Mouse (Mus musculus): ENCODE data around the gene Rtkn. TPM values are rescaled to one million over a fixed set of nuclear protein-coding genes. Genes with fewer than 3 reads are reported as not detected.

Gene Rtkn
- total RNA-seq, 1 experiment = 20.0 TPM

DNA sequence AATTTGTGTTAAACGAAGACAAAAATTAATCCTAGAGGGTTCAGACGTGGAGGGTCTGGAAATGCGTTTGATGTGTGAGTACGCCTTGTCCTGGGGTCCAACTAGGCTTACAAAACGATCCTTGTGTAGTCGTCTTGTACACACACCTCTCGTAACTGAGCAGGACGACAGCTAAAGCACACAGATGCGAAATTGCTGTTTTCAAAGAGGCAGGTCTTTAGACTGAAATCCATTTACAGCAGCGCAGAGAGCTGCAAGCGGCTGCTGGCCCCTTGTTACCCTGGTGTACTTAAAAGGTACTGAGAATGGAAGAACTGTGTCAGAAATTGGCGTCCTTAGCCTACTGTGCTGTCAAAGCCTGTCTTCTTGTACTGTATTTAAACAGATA, 31.0 kb downstream of the Rtkn start:
- Histone ChIP-seq H3K4me1 (ENCODE audit: control insufficient read depth in 2 of 2, insufficient read depth in 2 of 2, low read length in 2 of 2, poor library complexity in 1 of 2) (no peaks in the 10 kb centered on the region), H3K4me3 (ENCODE audit: insufficient read depth in 1 of 2, low read depth in 1 of 2, low read length in 2 of 2, poor library complexity in 1 of 2, severe bottlenecking in 1 of 2) (peak overlapping the region; percentile 58 to 90), H3K9me3 (ENCODE audit: control insufficient read depth, insufficient read depth, low read depth, low read length) (no peaks in the 10 kb centered on the region), H3K9ac (ENCODE audit: insufficient read depth, low read depth, low read length, poor library complexity, severe bottlenecking) (peak overlapping the region; percentile 88), H3K27ac (ENCODE audit: insufficient read depth, low read depth, low read length, poor library complexity, severe bottlenecking) (no peak overlapping the region), H3K36me3 (ENCODE audit: control insufficient read depth, insufficient read depth, low read length, poor library complexity, severe bottlenecking) (no peaks in the 10 kb centered on the region)
- TF ChIP-seq MAFK (IDR thresholded peaks at IDR 0.05; ENCODE audit: insufficient read depth, low read depth, low read length) (no peak), ZNF384 (IDR thresholded peaks at IDR 0.05; ENCODE audit: low read depth, low read length) (no peak), CHD2 (IDR thresholded peaks at IDR 0.05; ENCODE audit: low read depth, low read length) (no peak), ZC3H11A (IDR thresholded peaks at IDR 0.05; ENCODE audit: borderline replicate concordance, low read depth, low read length) (no peak), HCFC1 (IDR thresholded peaks at IDR 0.05; ENCODE audit: borderline replicate concordance, insufficient read depth, low read length) (no peak)
- no peak for DNase-seq (ENCODE audit: low read depth, low spot score)
- in situ Hi-C loops (cut with MboI; ENCODE audit: low sequenced_read_pairs in 2 of 2, unreplicated experiment in 2 of 2) = no loop called here

DNA sequence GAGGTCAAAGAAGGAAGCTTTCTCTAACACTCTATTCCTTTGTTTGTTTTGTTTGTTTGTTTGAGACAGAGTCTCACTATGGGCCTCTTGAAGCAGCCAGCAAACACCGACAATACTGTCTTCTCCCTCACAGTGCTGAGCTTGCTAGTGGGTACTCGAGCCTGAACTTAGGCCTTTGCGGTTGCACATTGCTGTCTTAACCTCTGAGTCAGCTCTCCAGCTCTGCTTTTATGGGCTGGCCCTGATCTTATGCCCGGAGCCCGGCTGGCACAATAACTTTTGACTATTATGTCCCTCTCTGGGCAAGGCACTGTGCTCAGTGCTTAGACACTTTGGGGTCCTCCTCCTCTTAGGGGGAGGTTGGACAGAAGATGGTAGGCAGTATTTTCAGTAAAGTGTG, 34.6 kb downstream of the Rtkn start:
- Histone ChIP-seq H3K4me3 (ENCODE audit: insufficient read depth in 1 of 2, low read depth in 1 of 2, low read length in 2 of 2, poor library complexity in 1 of 2, severe bottlenecking in 1 of 2) (no peak overlapping the region), H3K9ac (ENCODE audit: insufficient read depth, low read depth, low read length, poor library complexity, severe bottlenecking) (no peak overlapping the region), H3K36me3 (ENCODE audit: control insufficient read depth, insufficient read depth, low read length, poor library complexity, severe bottlenecking) (no peaks in the 10 kb centered on the region), H3K27ac (ENCODE audit: insufficient read depth, low read depth, low read length, poor library complexity, severe bottlenecking) (no peak overlapping the region), H3K4me1 (ENCODE audit: control insufficient read depth in 2 of 2, insufficient read depth in 2 of 2, low read length in 2 of 2, poor library complexity in 1 of 2) (no peaks in the 10 kb centered on the region), H3K9me3 (ENCODE audit: control insufficient read depth, insufficient read depth, low read depth, low read length) (no peaks in the 10 kb centered on the region)
- in situ Hi-C loops (cut with MboI; ENCODE audit: low sequenced_read_pairs in 2 of 2, unreplicated experiment in 2 of 2) = no loop called here
- no peak for TF ChIP-seq HCFC1 (IDR thresholded peaks at IDR 0.05; ENCODE audit: borderline replicate concordance, insufficient read depth, low read length)
- no peak for TF ChIP-seq ZNF384 (IDR thresholded peaks at IDR 0.05; ENCODE audit: low read depth, low read length)
- no peak for TF ChIP-seq MAFK (IDR thresholded peaks at IDR 0.05; ENCODE audit: insufficient read depth, low read depth, low read length)
- no peak for TF ChIP-seq ZC3H11A (IDR thresholded peaks at IDR 0.05; ENCODE audit: borderline replicate concordance, low read depth, low read length)
- no peak for TF ChIP-seq CHD2 (IDR thresholded peaks at IDR 0.05; ENCODE audit: low read depth, low read length)
- DNase-seq (ENCODE audit: low read depth, low spot score) = no peak

DNA sequence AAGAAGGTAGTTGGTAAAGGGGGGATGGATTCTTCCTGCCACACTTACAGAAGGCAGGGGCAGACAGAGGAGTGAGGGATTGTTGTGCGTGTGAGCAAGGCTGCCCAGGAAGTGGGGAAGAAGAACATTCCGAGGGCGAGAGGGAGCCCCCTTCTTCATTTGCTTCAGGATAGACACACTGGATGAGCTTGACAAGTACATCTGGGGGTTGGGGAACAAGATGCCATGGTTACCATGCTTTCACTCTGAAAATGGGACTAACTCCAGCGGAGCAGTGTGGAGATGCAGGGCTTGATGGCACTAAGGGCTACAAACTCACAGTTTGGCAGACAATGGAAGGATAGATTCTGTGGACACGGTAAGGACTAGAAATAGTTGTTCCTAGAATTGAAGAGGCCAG, 35.8 kb downstream of the Rtkn start:
- in situ Hi-C loops (cut with MboI; ENCODE audit: low sequenced_read_pairs in 2 of 2, unreplicated experiment in 2 of 2) = no loop called here
- TF ChIP-seq MAFK (IDR thresholded peaks at IDR 0.05; ENCODE audit: insufficient read depth, low read depth, low read length) (no peak), ZC3H11A (IDR thresholded peaks at IDR 0.05; ENCODE audit: borderline replicate concordance, low read depth, low read length) (no peak)
- no peak overlapping the region for H3K4me3 ChIP-seq (ENCODE audit: insufficient read depth in 1 of 2, low read depth in 1 of 2, low read length in 2 of 2, poor library complexity in 1 of 2, severe bottlenecking in 1 of 2)
- H3K27ac ChIP-seq (ENCODE audit: insufficient read depth, low read depth, low read length, poor library complexity, severe bottlenecking) = no peak overlapping the region
- no peaks in the 10 kb centered on the region for H3K9me3 ChIP-seq (ENCODE audit: control insufficient read depth, insufficient read depth, low read depth, low read length)
- H3K9ac ChIP-seq (ENCODE audit: insufficient read depth, low read depth, low read length, poor library complexity, severe bottlenecking) = no peak overlapping the region; the same call in 1 of the 2 replicates
- H3K4me1 ChIP-seq (ENCODE audit: control insufficient read depth in 2 of 2, insufficient read depth in 2 of 2, low read length in 2 of 2, poor library complexity in 1 of 2) = no peaks in the 10 kb centered on the region
- no peak for DNase-seq (ENCODE audit: low read depth, low spot score)
- H3K36me3 ChIP-seq (ENCODE audit: control insufficient read depth, insufficient read depth, low read length, poor library complexity, severe bottlenecking) = no peaks in the 10 kb centered on the region; the same call in 1 of the 2 replicates

- H3K9ac ChIP-seq (ENCODE audit: insufficient read depth, low read depth, low read length, poor library complexity, severe bottlenecking) = no peak overlapping the region
Measured at GRCm38 (mm10) chr6:83172240-83172920, 37.1 kb downstream of the Rtkn start.

GRCm38 (mm10) chr6:83175996-83176395, 40.7 kb downstream of the Rtkn start:
- no peaks in the 10 kb centered on the region for H3K9me3 ChIP-seq (ENCODE audit: control insufficient read depth, insufficient read depth, low read depth, low read length)
- H3K4me3 ChIP-seq (ENCODE audit: insufficient read depth in 1 of 2, low read depth in 1 of 2, low read length in 2 of 2, poor library complexity in 1 of 2, severe bottlenecking in 1 of 2) = no peak overlapping the region
- in situ Hi-C loops (cut with MboI; ENCODE audit: low sequenced_read_pairs in 2 of 2, unreplicated experiment in 2 of 2) = no loop called here
- no peak for TF ChIP-seq HCFC1 (IDR thresholded peaks at IDR 0.05; ENCODE audit: borderline replicate concordance, insufficient read depth, low read length)
- no peak for TF ChIP-seq ZC3H11A (IDR thresholded peaks at IDR 0.05; ENCODE audit: borderline replicate concordance, low read depth, low read length)
- TF ChIP-seq ZNF384 (IDR thresholded peaks at IDR 0.05; ENCODE audit: low read depth, low read length) = no peak
- no peak for TF ChIP-seq MAFK (IDR thresholded peaks at IDR 0.05; ENCODE audit: insufficient read depth, low read depth, low read length)
- TF ChIP-seq CHD2 (IDR thresholded peaks at IDR 0.05; ENCODE audit: low read depth, low read length) = no peak
- H3K36me3 ChIP-seq (ENCODE audit: control insufficient read depth, insufficient read depth, low read length, poor library complexity, severe bottlenecking) = no peaks in the 10 kb centered on the region; the same call in 1 of the 2 replicates
- H3K4me1 ChIP-seq (ENCODE audit: control insufficient read depth in 2 of 2, insufficient read depth in 2 of 2, low read length in 2 of 2, poor library complexity in 1 of 2) = no peaks in the 10 kb centered on the region
- no peak overlapping the region for H3K27ac ChIP-seq (ENCODE audit: insufficient read depth, low read depth, low read length, poor library complexity, severe bottlenecking)
- H3K9ac ChIP-seq (ENCODE audit: insufficient read depth, low read depth, low read length, poor library complexity, severe bottlenecking) = no peak overlapping the region
- no peak for DNase-seq (ENCODE audit: low read depth, low spot score)

More at GRCm38 (mm10) chr6:83172240-83172920, 37.1 kb downstream of the Rtkn start:
- H3K4me3 ChIP-seq (ENCODE audit: insufficient read depth in 1 of 2, low read depth in 1 of 2, low read length in 2 of 2, poor library complexity in 1 of 2, severe bottlenecking in 1 of 2) = no peak overlapping the region
- no peak for TF ChIP-seq HCFC1 (IDR thresholded peaks at IDR 0.05; ENCODE audit: borderline replicate concordance, insufficient read depth, low read length)
- no peaks in the 10 kb centered on the region for H3K9me3 ChIP-seq (ENCODE audit: control insufficient read depth, insufficient read depth, low read depth, low read length)
- H3K36me3 ChIP-seq (ENCODE audit: control insufficient read depth, insufficient read depth, low read length, poor library complexity, severe bottlenecking) = no peaks in the 10 kb centered on the region; the same call in 1 of the 2 replicates
- no peaks in the 10 kb centered on the region for H3K4me1 ChIP-seq (ENCODE audit: control insufficient read depth in 2 of 2, insufficient read depth in 2 of 2, low read length in 2 of 2, poor library complexity in 1 of 2)
- no peak overlapping the region for H3K27ac ChIP-seq (ENCODE audit: insufficient read depth, low read depth, low read length, poor library complexity, severe bottlenecking)
- in situ Hi-C loops (cut with MboI; ENCODE audit: low sequenced_read_pairs in 2 of 2, unreplicated experiment in 2 of 2) = no loop called here
- DNase-seq (ENCODE audit: low read depth, low spot score) = no peak

Measured in ES-E14 (cell line).